ENCODE assay signal across 14 mouse cellular contexts in genomic region chr13:43806371-43807271, GRCm38 (mm10). TPM values are rescaled to one million over a fixed set of nuclear protein-coding genes. Genes with fewer than 3 reads are reported as not detected.
DNase-seq lines count a peak whose midpoint lies in the region; ATAC-seq and TF ChIP-seq lines count a peak whose summit lies in the region.
"Had no signal": no experiment of that assay in that cellular context is flagged by ENCODE, and none has a peak within 500 bp of the region (broad histone marks: within the 10 kb centered on the region; RNA-seq: fewer than 3 reads in every experiment).

No protein-coding gene starts in this region.

- DNase-seq in kidney, adult 8-10 months: no peak
- DNase-seq in R1 (ENCODE audit: low read depth, low spot score): peak; percentile 75
- DNase-seq in hindbrain, embryonic 11.5 days (ENCODE audit: low spot score): peak; percentile 55
- DNase-seq in cerebellum, adult 9-11 months: no peak
- no peak for DNase-seq in liver, postnatal 0 days
- no peak for DNase-seq in adrenal gland, postnatal 36 days
- DNase-seq: adrenal gland, postnatal 14 days; cerebellum, adult 8-10 months had no signal

- no peaks in the 10 kb centered on the region for H3K27me3 ChIP-seq in kidney, embryonic 15.5 days
- H3K27me3 ChIP-seq in hindbrain, embryonic 11.5 days (ENCODE audit: control insufficient read depth, insufficient read depth, low read length): no peaks in the 10 kb centered on the region
- 0 out of 2 replicates have a peak, but pooled peaks cover 6% of the 10 kb centered on the region for H3K27me3 ChIP-seq in midbrain, embryonic 13.5 days
- H3K27me3 ChIP-seq in liver, postnatal 0 days (ENCODE audit: insufficient read depth, low read length): no peaks in the 10 kb centered on the region
- H3K27me3 ChIP-seq: embryonic facial prominence, embryonic 15.5 days; heart, embryonic 13.5 days; intestine, embryonic 15.5 days had no signal

- no peaks in the 10 kb centered on the region for H3K9me3 ChIP-seq in kidney, embryonic 15.5 days (replicated peaks)
- no peaks in the 10 kb centered on the region for H3K9me3 ChIP-seq in hindbrain, embryonic 11.5 days (ENCODE audit: control insufficient read depth, low read length)
- no peaks in the 10 kb centered on the region for H3K9me3 ChIP-seq in midbrain, embryonic 13.5 days
- no peaks in the 10 kb centered on the region for H3K9me3 ChIP-seq in liver, postnatal 0 days (ENCODE audit: low read length)
- H3K9me3 ChIP-seq: embryonic facial prominence, embryonic 15.5 days; heart, embryonic 13.5 days; intestine, embryonic 15.5 days had no signal

- TF ChIP-seq EP300 in liver, postnatal 0 days (IDR thresholded peaks at IDR 0.05; ENCODE audit: low read depth): no peak

- peaks cover 7% of the 10 kb centered on the region for H3K4me1 ChIP-seq in kidney, embryonic 15.5 days
- H3K4me1 ChIP-seq in hindbrain, embryonic 11.5 days (replicated peaks; ENCODE audit: control insufficient read depth, insufficient read depth, low read length): no peaks in the 10 kb centered on the region; the same call in 1 of the 2 replicates
- H3K4me1 ChIP-seq in midbrain, embryonic 13.5 days (replicated peaks): peaks cover 18% of the 10 kb centered on the region
- no peaks in the 10 kb centered on the region for H3K4me1 ChIP-seq in liver, postnatal 0 days (ENCODE audit: insufficient read depth)

- peaks cover 15% of the 10 kb centered on the region for H3K36me3 ChIP-seq in kidney, embryonic 15.5 days
- H3K36me3 ChIP-seq in hindbrain, embryonic 11.5 days (ENCODE audit: control insufficient read depth, insufficient read depth, low read length): no peaks in the 10 kb centered on the region
- no peaks in the 10 kb centered on the region for H3K36me3 ChIP-seq in midbrain, embryonic 13.5 days
- H3K36me3 ChIP-seq in liver, postnatal 0 days (replicated peaks; ENCODE audit: insufficient read depth, low read length): no peaks in the 10 kb centered on the region
- H3K36me3 ChIP-seq: embryonic facial prominence, embryonic 15.5 days; intestine, embryonic 15.5 days had no signal

- TF ChIP-seq CTCF in liver, postnatal 0 days (IDR thresholded peaks at IDR 0.05; ENCODE audit: low read depth): no peak

- H3K9ac ChIP-seq in kidney, embryonic 15.5 days: no peak overlapping the region
- no peak overlapping the region for H3K9ac ChIP-seq in hindbrain, embryonic 11.5 days (ENCODE audit: low read depth, low read length)
- H3K9ac ChIP-seq in midbrain, embryonic 13.5 days (replicated peaks): no peak overlapping the region
- no peak overlapping the region for H3K9ac ChIP-seq in liver, postnatal 0 days (replicated peaks)
- H3K9ac ChIP-seq: embryonic facial prominence, embryonic 15.5 days; heart, embryonic 13.5 days; intestine, embryonic 15.5 days had no signal

- H3K27ac ChIP-seq in kidney, embryonic 15.5 days: no peak overlapping the region; the same call in 1 of the 2 replicates
- H3K27ac ChIP-seq in hindbrain, embryonic 11.5 days (ENCODE audit: low read depth, low read length): peak overlapping the region; percentile 37; the same call in 1 of the 2 replicates
- H3K27ac ChIP-seq in midbrain, embryonic 13.5 days: peak overlapping the region; percentile 45; the same call in 1 of the 2 replicates
- no peak overlapping the region for H3K27ac ChIP-seq in liver, postnatal 0 days (ENCODE audit: low read depth)
- H3K27ac ChIP-seq: embryonic facial prominence, embryonic 15.5 days; heart, embryonic 13.5 days; intestine, embryonic 15.5 days had no signal

- no peak overlapping the region for H3K4me3 ChIP-seq in kidney, embryonic 15.5 days (replicated peaks)
- no peak overlapping the region for H3K4me3 ChIP-seq in hindbrain, embryonic 11.5 days (ENCODE audit: low read depth, low read length)
- no peak overlapping the region for H3K4me3 ChIP-seq in midbrain, embryonic 13.5 days (replicated peaks)
- H3K4me3 ChIP-seq in liver, postnatal 0 days (ENCODE audit: low read depth, low read length): no peak overlapping the region
- H3K4me3 ChIP-seq: embryonic facial prominence, embryonic 15.5 days; heart, embryonic 13.5 days; intestine, embryonic 15.5 days had no signal

- ATAC-seq in kidney, embryonic 15.5 days (replicated peaks; ENCODE audit: low FRiP score): 0 out of 2 replicates have a peak, but pooled peaks have one; percentile 40
- no peak for ATAC-seq in hindbrain, embryonic 11.5 days (ENCODE audit: low FRiP score)
- ATAC-seq in midbrain, embryonic 13.5 days: peak; percentile 27; the same call in 1 of the 2 replicates
- no peak for ATAC-seq in liver, postnatal 0 days
- ATAC-seq: intestine, embryonic 15.5 days had no signal

- H3K4me2 ChIP-seq in kidney, embryonic 15.5 days: no peak overlapping the region
- H3K4me2 ChIP-seq in hindbrain, embryonic 11.5 days (replicated peaks; ENCODE audit: low read depth, low read length): no peak overlapping the region
- H3K4me2 ChIP-seq in midbrain, embryonic 13.5 days (replicated peaks): peak overlapping the region; percentile 16; the same call in 1 of the 2 replicates
- H3K4me2 ChIP-seq in liver, postnatal 0 days (ENCODE audit: low read depth, low read length): no peak overlapping the region
- H3K4me2 ChIP-seq: embryonic facial prominence, embryonic 15.5 days; heart, embryonic 13.5 days; intestine, embryonic 15.5 days had no signal

- WGBS in kidney, embryonic 15.5 days: 58% methylated on average over 14 of the region's 14 CpGs
- WGBS in hindbrain, embryonic 11.5 days: 46% methylated on average over 14 of the region's 14 CpGs
- WGBS in midbrain, embryonic 13.5 days: 40% methylated on average over 14 of the region's 14 CpGs
- WGBS in liver, postnatal 0 days (ENCODE audit: insufficient replicate concordance): 67% methylated on average over 14 of the region's 14 CpGs

RNA-seq across cellular contexts. Expression of gene Cd83, which starts 22.0 kb away (rescaled TPM):
- polyA plus RNA-seq in kidney, embryonic 15.5 days (2015; fragmentation: Nextera tagmentation; extraction: Ambion mirVana): 29.4 and 32.4 TPM in 2 replicates
- polyA plus RNA-seq in hindbrain, embryonic 11.5 days (2014; fragmentation: Nextera tagmentation; extraction: Ambion mirVana): 10.1 and 11.5 TPM in 2 replicates
- 8.0 and 8.1 TPM in 2 replicates for polyA plus RNA-seq in midbrain, embryonic 13.5 days (2015; fragmentation: Nextera tagmentation; extraction: Ambion mirVana)
- 1.9 and 2.0 TPM in 2 replicates for polyA plus RNA-seq in liver, postnatal 0 days (2015; fragmentation: Nextera tagmentation; extraction: Ambion mirVana)
- 1 to 10 TPM; 3.2 to 4.0 TPM for total RNA-seq in adrenal gland, postnatal 36 days (2021)
- polyA plus RNA-seq: C2C12 had no signal

Comparison
In these comparisons a context has a peak if more than half of its experiments do, and no peak if none do; other contexts are left out.
1. ATAC-seq: peak in kidney, embryonic 15.5 days (single experiment) and midbrain, embryonic 13.5 days (single experiment); none in hindbrain, embryonic 11.5 days (single experiment) and liver, postnatal 0 days (single experiment).
2. H3K27ac ChIP-seq: peak in hindbrain, embryonic 11.5 days (single experiment) and midbrain, embryonic 13.5 days (single experiment); none in kidney, embryonic 15.5 days (single experiment) and liver, postnatal 0 days (single experiment).
3. DNase-seq: peak in R1 (single experiment) and hindbrain, embryonic 11.5 days (single experiment); none in kidney, adult 8-10 months (0 of 2), cerebellum, adult 9-11 months (single experiment), liver, postnatal 0 days (single experiment) and adrenal gland, postnatal 36 days (0 of 2).